8 mouse cellular contexts compared by ENCODE assay signal in genomic region chr3:63898581-63899308, GRCm38 (mm10). TPM values are rescaled to one million over a fixed set of nuclear protein-coding genes. Genes with fewer than 3 reads are reported as not detected.
DNase-seq lines count a peak whose midpoint lies in the region; ATAC-seq and TF ChIP-seq lines count a peak whose summit lies in the region.

No protein-coding gene starts in this region.

- H3K27ac ChIP-seq in gastrocnemius, adult 2 months: no peak overlapping the region
- H3K27ac ChIP-seq in hindbrain, postnatal 0 days: peak overlapping the region; percentile 77

- peak overlapping the region; percentile 67 for H3K9ac ChIP-seq in hindbrain, postnatal 0 days (replicated peaks; ENCODE audit: low read length)

- H3K36me3 ChIP-seq in hindbrain, postnatal 0 days (ENCODE audit: insufficient read depth, low read length): no peaks in the 10 kb centered on the region

- H3K4me2 ChIP-seq in hindbrain, postnatal 0 days (ENCODE audit: low read depth, low read length): peak overlapping the region; percentile 98

- H3K9me3 ChIP-seq in hindbrain, postnatal 0 days (ENCODE audit: low read length): no peaks in the 10 kb centered on the region

- ATAC-seq in hindbrain, postnatal 0 days: peak; percentile 91

- under 1% methylated on average over 39 of the region's 41 CpGs for WGBS in hindbrain, postnatal 0 days

- intact Hi-C loops in gastrocnemius, adult 2 months (cut with DNase I): no loop called here

- peak; percentile 94 for DNase-seq in ZHBTc4 (ENCODE audit: low read depth, low spot score)
- peak; percentile 81 to 82 for DNase-seq in cerebellum, postnatal 36 days
- peak; percentile 71 for DNase-seq in gastrocnemius, adult 2 months
- peak; percentile 93 for DNase-seq in hindbrain, postnatal 0 days (ENCODE audit: low spot score)
- DNase-seq in left cerebral cortex, adult 18-20 months (ENCODE audit: low spot score in 2 of 2): peak; percentile 82 to 88
- peak; percentile 84 for DNase-seq in lung, postnatal 36 days
- DNase-seq in retina, postnatal 7 days (ENCODE audit: low read depth, low spot score): peak; percentile 81
- peak; percentile 61 to 72 for DNase-seq in urinary bladder, postnatal 36 days (ENCODE audit: low spot score in 2 of 2)

- TF ChIP-seq CTCF in gastrocnemius, adult 2 months (IDR thresholded peaks at IDR 0.05): no peak
- TF ChIP-seq CTCF in hindbrain, postnatal 0 days (IDR thresholded peaks at IDR 0.05; ENCODE audit: low read depth): no peak

- H3K4me3 ChIP-seq in gastrocnemius, adult 2 months: peak overlapping the region; percentile 76
- H3K4me3 ChIP-seq in hindbrain, postnatal 0 days (ENCODE audit: low read length): peak overlapping the region; percentile 85

- no peaks in the 10 kb centered on the region for H3K27me3 ChIP-seq in hindbrain, postnatal 0 days (ENCODE audit: insufficient read depth, low read length)

- H3K4me1 ChIP-seq in hindbrain, postnatal 0 days (ENCODE audit: insufficient read depth, low read length): 0 out of 2 replicates have a peak, but pooled peaks cover 6% of the 10 kb centered on the region

RNA-seq across cellular contexts. Expression of gene Plch1, which starts 0.5 kb away (rescaled TPM):
- not detected for total RNA-seq in gastrocnemius, adult 2 months (2021)
- 10.7 and 11.7 TPM in 2 replicates for total RNA-seq in hindbrain, postnatal 0 days (2014; rRNA removed)
- 3.7 and 4.1 TPM in 2 replicates for polyA plus RNA-seq in hindbrain, postnatal 0 days (2015; fragmentation: Nextera tagmentation; extraction: Ambion mirVana)
- 1 to 10 TPM; 4.8 to 7.2 TPM for total RNA-seq in left cerebral cortex, adult 18-20 months (2021)

RNA-seq across cellular contexts. Expression of gene E130311K13Rik, which starts 30.5 kb away (rescaled TPM):
- total RNA-seq in gastrocnemius, adult 2 months (2021): 1 to 10 TPM; 5.9 to 6.4 TPM
- 6.4 and 9.5 TPM in 2 replicates for total RNA-seq in hindbrain, postnatal 0 days (2014; rRNA removed)
- polyA plus RNA-seq in hindbrain, postnatal 0 days (2015; fragmentation: Nextera tagmentation; extraction: Ambion mirVana): 10.9 and 12.9 TPM in 2 replicates
- 10 to 100 TPM; 10.3 to 11.7 TPM for total RNA-seq in left cerebral cortex, adult 18-20 months (2021)

Comparison
In these comparisons a context has a peak if more than half of its experiments do, and no peak if none do; other contexts are left out.
1. RNA of gene Plch1, which starts 0.5 kb away (total RNA-seq): 10.7 to 11.7 TPM in hindbrain, postnatal 0 days and 4.8 to 7.2 TPM in left cerebral cortex, adult 18-20 months; not detected in gastrocnemius, adult 2 months; every median in the first group is over 4 times any median in the second.
2. Peak in every context shown above with its lines, with median percentiles within 50 percentile points of each other: DNase-seq.